Mouse (Mus musculus) liver, embryonic 14.5 days (tissue): ENCODE data around the gene Prr12.

Experiments
- CTCF ChIP-seq: IDR thresholded peaks from 2 replicates; pipeline ENCODE4 v1.5.1; 2016; ENCODE audit warnings: antibody characterized with exemption, low read depth, control low read depth
- EP300 ChIP-seq: IDR thresholded peaks from 2 replicates; pipeline ENCODE4 v1.6.1; 2016; ENCODE audit warnings: antibody characterized with exemption, low read depth

- no peak for TF ChIP-seq CTCF
- no peak for TF ChIP-seq EP300
Measured at GRCm38 (mm10) chr7:45007846-45008245, 44.8 kb downstream of the Prr12 start.
